Mouse (Mus musculus) ovary, postnatal 36 days (tissue): ENCODE results near the gene Olfr1335.
"Not testable (repeated sequence)": the region's sequence is repeated elsewhere in the genome, so short reads cannot be mapped to it uniquely, and the experiment has no call there.

Experiments used
- DNase-seq: peaks from one replicate; pipeline ENCODE4 v3.0.0; 2022; ENCODE audit warnings: low spot score, mixed read lengths

The Olfr1335 gene

DNA sequence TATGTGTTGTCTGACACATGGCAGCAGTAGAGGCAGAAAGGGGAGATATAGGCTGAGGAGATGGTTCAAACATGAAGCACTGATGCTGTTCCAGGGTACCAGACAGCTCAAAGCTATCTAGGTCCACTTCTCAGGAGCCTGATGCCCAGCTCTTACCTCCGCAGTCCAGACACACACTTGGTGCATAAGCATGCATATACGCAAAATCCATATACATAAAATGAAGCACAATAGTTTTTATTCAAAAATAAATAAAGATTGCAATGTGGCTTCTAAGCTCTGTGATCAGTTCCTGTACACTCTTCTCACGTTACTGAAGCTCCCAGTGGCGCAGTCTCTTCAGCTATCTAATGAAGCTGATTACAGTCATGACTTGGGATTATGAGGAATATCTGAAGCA lies at the start of gene Olfr1335:
Olfr1335 (minus strand) TSS at position 101 of the 400 bp plus-strand sequence.
- no peak for DNase-seq

GRCm38 (mm10) chr4:118836179-118836578 lies 26.4 kb upstream of the Olfr1335 start, which contains the start of gene Olfr1333:
TSS of gene Olfr1333 (minus strand) at chr4:118836279.
- no peak for DNase-seq

GRCm38 (mm10) chr4:118818921-118819320 lies 9.2 kb upstream of the Olfr1335 start:
- DNase-seq: no peak

- not testable (repeated sequence) for DNase-seq
These were observed 16.9 kb downstream of the Olfr1335 start for GRCm38 (mm10) chr4:118792796-118793195.

- DNase-seq: no peak
These were observed 27.3 kb downstream of the Olfr1335 start, which contains the start of gene Olfr1337 for GRCm38 (mm10) chr4:118782486-118782885. TSS of gene Olfr1337 (minus strand) at chr4:118782586.
